Mouse (Mus musculus) megakaryocyte progenitor cell, adult 5-6 weeks (primary cell): Measurements from ENCODE around the gene Zc3h15. TPM values are rescaled to one million over a fixed set of nuclear protein-coding genes. Genes with fewer than 3 reads are reported as not detected.
"Not testable (repeated sequence)": the region's sequence is repeated elsewhere in the genome, so short reads cannot be mapped to it uniquely, and the experiment has no call there.

ENCODE experiments used
- ATAC-seq: replicated peaks from 2 replicates; pipeline ENCODE4 v1.8.0; 2016; ENCODE audit warnings: mild to moderate bottlenecking, moderate TSS enrichment, inconsistent platforms; ENCODE audit not compliant: poor library complexity
- total RNA-seq, 2 experiments: library from RNA; stranded (forward) in 1 of 2; stranded (reverse) in 1 of 2; fragments of 157-497, 149-512 nt in 1 of 2; fragments of 200-1000 nt in 1 of 2; gene quantifications; 2 replicates each; pipeline versions ENCODE4 v1.2.3 to v1.2.4; 2015 to 2017

Gene Zc3h15
- total RNA-seq (2015), result 164 and 174 TPM in 2 replicates
- total RNA-seq (2017), result 130 and 179 TPM in 2 replicates

DNA sequence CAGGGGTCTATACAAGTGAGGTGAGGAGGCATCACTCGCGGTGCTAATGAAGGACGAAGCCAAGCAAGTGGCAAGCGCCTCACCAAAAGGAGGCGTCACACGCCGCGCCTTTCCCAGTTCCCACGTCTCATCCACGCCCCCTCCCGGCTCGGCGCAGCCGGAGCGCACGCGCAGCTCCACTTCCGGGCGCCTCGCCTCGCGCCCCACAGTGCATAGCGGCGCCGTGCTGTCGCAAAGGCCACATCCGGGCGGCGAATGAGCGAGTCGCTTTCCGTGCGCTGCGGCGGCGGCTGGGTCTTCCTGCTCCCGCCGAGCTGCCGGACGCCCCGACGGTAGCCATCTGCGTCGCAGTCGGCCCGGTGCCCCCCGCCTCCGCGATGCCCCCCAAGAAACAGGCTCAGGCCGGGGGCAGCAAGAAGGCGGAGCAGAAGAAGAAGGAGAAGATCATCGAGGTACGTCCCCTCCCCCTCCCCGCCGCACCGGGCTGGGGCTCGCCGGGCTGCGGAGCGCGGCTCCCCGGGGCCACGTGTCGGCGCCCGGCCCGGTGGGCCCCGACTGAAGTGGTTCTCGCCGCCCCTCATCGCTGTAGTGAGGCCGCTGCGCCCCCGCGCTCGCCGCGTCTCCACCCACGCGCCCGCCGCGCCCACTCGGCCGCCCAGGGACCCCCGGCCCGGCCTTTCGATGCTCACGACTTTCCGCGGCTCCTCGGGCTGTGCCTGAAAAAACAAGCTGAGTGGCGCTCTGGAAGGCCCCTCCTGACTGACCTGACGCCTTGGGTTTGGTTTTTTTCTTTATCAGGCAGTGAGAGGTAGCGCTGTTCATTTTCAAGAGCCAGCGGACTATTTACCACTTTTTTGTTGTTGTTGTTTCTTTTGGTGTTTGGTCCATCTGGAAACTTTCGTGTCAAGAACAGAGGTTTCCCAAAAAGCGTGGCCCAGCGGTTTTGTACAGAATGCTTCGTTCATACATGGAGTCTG lies at the start of gene Zc3h15:
Gene Zc3h15, plus strand, starts transcription at position 160 of the 977 bp plus-strand sequence.
- peak; percentile 95 for ATAC-seq

- no peak for ATAC-seq
Measured at GRCm38 (mm10) chr2:83620558-83621367, 23.5 kb upstream of the Zc3h15 start.

- no peak for ATAC-seq
Measured at GRCm38 (mm10) chr2:83621511-83621910, 22.7 kb upstream of the Zc3h15 start.

- ATAC-seq, result no peak
Measured at GRCm38 (mm10) chr2:83622792-83623191, 21.4 kb upstream of the Zc3h15 start.

DNA sequence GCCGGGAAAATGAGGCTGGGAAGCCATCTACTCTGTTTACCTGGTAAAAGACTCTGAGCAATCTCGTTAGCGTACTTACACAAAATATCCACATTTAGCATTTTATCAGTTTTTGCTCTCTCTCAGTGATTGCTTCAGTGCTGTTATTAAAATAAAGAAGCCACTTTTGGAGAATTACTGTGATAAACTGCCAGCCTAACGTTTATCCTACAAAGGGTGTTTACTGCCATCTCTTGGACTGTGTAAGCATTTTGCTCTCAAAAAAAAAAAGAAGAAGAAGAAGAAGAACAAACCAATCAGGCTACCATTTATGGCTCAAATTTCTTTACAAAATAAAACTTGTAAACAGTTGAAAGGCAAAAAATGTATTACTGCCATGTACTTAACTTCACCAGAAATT lies 20.2 kb upstream of the Zc3h15 start:
- ATAC-seq, result no peak

DNA sequence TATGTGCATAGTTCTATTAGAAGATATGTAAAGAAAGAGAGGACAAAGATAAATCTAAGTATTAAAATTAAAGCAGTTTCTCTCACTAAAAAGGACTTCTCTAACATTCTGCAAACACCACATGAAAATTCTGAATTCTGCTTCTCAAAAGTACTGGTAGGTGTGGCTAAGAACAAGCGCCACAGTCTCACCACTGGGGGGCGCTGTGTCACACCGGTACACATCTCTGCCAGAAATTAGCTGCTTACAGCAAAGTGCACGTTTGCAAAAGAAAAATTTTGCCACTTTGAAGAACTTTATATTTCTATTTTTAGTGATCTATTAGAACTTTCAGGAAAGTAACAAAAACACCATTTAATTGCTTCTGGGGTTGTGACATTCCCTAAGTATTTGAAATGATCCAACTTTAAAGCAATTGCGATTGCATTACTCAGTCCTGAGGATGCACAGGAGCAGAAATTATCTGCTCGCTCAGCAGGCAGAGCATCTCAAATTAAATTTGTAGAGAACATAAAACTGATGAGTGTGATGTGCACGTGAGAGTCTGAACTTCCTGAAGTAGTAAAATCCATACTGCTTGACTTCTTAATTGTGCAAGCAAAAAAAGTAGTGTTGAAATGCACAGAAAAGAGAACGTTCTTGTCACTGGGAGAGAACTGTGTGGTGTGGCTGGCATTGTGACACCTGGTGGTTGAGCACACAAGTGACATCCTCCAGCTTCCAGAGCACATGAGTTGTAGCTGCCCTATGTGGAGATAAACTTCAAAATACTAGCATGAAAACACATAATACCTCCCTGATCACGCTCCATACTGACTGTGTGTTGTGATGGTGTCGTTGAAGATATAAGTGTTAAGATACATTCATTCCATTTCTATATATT lies 18.8 kb upstream of the Zc3h15 start:
- peak; percentile 95 for ATAC-seq

DNA sequence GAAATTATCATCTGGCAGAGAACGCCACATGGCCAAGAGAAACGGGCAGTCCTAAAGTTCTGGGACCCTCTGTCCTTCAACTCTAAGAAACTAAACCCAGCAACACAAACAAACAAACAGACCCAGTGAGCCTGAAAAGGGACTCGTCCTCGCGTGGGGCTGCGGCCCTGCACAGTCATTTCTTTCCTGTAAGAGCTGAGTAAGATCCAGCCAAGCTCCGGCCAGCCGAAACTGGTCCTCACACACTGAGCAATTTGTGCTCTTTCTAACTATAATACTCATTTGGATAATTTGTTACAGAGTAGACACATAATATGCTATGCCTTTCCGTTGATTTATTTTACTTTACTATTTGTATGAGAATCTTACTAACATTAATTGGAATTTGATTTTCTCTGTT lies 17.4 kb upstream of the Zc3h15 start:
- no peak for ATAC-seq

DNA sequence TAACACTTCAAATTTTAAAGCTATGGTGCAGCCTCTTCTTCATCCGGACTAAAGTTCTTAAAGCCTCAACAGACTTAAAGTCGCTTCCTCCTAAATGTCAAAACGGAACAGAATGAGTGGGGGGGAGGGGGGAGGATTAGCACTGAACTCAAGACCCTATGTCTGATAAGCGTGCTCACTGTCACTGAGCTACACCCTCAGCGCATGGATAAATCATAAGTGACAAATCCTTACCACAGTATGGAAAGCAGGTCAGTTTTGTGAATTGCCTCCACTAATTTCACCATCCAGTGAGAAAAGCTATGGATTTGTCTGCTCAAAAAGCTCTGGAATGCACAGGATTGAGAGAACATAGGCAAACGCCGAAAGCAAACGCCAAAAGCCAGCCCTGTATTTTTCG lies 16.7 kb upstream of the Zc3h15 start:
- ATAC-seq, result no peak

- no peak for ATAC-seq
Measured at GRCm38 (mm10) chr2:83627932-83628331, 16.3 kb upstream of the Zc3h15 start.

DNA sequence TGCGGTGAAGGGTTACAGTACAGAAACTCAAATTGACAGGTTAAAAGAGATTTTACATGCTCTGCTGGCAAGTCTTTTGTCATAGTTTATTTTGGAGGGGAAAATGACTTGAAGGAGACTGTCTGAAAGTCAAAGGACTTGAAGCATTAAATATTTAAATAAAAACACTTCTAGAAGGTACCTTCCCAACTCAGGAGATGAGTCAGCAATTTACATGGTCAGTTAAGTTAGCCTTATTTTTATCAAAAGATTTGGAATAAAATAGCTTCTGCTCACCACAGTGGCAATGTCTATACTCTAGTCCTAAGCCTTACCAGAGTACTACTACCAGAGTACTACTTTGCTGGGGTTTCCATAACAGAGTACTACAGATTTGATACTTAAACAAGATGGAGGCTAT lies 2.2 kb upstream of the Zc3h15 start:
- ATAC-seq, result no peak

DNA sequence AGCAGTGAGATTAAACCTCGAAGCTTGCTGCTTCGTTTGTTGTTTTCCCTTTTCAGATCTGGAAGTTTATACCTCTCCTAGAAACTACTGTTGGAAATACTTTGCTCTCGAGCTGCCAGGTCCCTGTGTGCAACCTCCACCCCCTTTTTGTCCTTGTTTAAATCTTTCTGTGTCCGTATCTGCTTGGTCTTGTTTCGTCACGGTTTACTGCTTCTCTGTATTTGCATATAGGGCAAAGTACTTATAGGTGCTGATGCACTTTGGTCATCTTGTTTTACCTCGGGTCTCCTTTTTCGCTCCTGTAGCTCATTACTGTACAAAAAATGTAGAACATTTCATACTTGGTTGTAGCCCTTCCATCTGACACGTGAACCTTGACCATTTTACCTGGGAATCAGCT lies 4.7 kb downstream of the Zc3h15 start:
- no peak for ATAC-seq

DNA sequence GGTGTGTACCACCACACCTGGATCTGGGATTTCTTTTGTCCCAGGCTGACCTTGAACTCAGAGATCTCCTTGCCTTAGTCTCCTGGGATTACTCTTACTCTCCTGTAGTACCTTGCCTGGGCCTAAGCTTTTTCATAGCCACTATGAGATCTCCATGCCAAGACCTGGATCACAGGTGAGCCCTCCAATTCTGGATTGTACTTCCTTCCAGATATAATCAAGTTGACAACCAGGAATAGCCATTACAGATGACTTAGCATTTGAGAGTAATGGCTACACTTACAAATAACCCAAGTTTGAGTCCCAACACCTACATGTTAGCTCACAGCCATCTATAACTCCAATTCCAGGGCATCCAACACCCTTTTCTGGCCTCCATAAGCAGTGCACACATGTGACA lies 8.4 kb downstream of the Zc3h15 start:
- ATAC-seq, result no peak

DNA sequence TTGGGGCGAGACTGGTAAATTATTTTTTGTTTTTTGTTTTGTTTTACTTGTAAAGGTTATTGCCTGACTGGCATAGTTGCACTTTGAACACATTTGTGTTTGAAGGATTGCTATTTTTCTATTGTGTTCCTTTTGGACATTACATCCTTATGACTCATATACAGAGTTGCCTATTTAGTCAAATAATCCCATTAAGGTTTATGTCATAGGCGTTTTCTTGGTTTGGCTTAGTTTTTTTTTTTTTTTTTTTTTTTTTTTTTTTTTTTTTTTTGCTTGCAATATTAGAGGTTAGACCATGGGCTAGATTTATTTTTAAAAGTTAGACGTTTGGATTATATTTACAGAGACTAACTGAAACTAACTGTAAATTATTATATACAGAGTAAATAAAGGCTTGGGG lies 15.0 kb downstream of the Zc3h15 start:
- ATAC-seq, result no peak

DNA sequence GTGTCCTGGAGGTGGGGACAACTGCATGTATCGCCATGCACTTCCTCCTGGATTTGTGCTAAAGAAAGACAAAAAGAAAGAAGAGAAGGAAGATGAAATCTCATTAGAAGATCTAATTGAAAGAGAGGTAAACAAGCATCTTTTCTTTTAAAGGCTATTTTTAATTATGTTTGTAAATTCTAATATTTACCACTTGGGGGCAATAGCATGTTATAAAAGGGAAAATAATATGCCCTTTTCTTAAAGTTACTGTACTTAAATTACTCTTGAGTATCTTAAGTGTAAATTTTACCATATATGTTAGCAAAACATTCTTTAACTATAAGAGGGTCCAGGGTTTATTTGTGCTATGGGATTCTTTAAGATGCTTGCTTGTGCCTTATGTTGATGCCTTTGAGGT lies 15.9 kb downstream of the Zc3h15 start:
- no peak for ATAC-seq

DNA sequence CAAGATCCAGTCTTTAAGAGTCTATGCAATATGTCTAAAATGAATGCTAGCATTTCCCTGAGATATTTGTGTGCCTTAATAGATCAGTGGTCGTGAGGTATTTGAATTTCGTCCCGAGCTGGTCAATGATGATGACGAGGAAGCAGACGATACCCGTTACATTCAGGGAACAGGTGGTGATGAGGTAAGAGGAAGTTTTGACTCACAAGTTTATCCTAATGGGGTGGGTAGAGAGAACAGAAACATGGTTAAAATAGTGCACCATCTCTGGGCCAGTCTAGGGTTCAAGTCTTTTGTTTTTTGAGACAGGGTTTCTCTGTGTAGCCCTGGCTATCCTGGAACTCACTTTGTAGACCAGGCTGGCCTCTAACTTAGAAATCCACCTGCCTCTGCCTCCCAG lies 17.1 kb downstream of the Zc3h15 start:
- ATAC-seq, result no peak

- not testable (repeated sequence) for ATAC-seq
Measured at GRCm38 (mm10) chr2:83665051-83665450, 20.8 kb downstream of the Zc3h15 start.

- ATAC-seq, result no peak
Measured at GRCm38 (mm10) chr2:83667430-83667829, 23.2 kb downstream of the Zc3h15 start.

- ATAC-seq, result no peak
Measured at GRCm38 (mm10) chr2:83668052-83668451, 23.8 kb downstream of the Zc3h15 start.

- ATAC-seq, result 0 out of 2 replicates have a peak, but pooled peaks have one; percentile 37
Measured at GRCm38 (mm10) chr2:83669988-83670387, 25.8 kb downstream of the Zc3h15 start.

DNA sequence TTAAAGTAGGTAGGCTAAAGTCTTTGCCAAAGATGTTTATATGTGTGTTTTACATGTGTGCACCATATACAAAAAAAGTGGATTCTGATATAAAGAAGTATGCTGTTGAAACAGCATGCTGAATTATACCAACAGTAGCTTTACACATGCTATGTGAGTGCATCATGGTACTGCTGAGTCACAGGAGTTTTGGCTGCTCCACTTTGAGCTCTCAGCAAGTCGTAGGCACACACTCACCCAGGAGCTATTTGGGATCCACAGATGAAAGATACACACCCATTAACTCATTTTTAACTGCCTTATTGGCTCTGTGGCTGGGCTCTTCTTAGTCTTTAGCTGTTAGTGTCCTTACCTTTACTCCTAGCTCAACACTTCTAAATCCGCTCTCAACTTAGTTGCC lies 27.6 kb downstream of the Zc3h15 start:
- ATAC-seq, result no peak

GRCm38 (mm10) chr2:83673067-83673466 lies 28.8 kb downstream of the Zc3h15 start:
- peak; percentile 70 for ATAC-seq
